Mouse (Mus musculus): ENCODE results near the gene Sf3b1. TPM values are rescaled to one million over a fixed set of nuclear protein-coding genes. Genes with fewer than 3 reads are reported as not detected.

The Sf3b1 gene
- total RNA-seq, 1 experiment = 164 TPM

GRCm38 (mm10) chr1:54935466-54935865 lies 91.8 kb downstream of the Sf3b1 start:
- in situ Hi-C loops (cut with MboI; ENCODE audit: low sequenced_read_pairs in 2 of 2, unreplicated experiment in 2 of 2) = no loop called here
- Histone ChIP-seq H3K9ac (ENCODE audit: insufficient read depth, low read depth, low read length, poor library complexity, severe bottlenecking) (no peak overlapping the region), H3K4me1 (ENCODE audit: control insufficient read depth in 2 of 2, insufficient read depth in 2 of 2, low read length in 2 of 2, poor library complexity in 1 of 2) (peaks cover 0 to 12% of the 10 kb centered on the region in 2 experiments; a peak in 3 of 4 replicates), H3K36me3 (ENCODE audit: control insufficient read depth, insufficient read depth, low read length, poor library complexity, severe bottlenecking) (no peaks in the 10 kb centered on the region), H3K27ac (ENCODE audit: insufficient read depth, low read depth, low read length, poor library complexity, severe bottlenecking) (no peak overlapping the region), H3K4me3 (ENCODE audit: insufficient read depth in 1 of 2, low read depth in 1 of 2, low read length in 2 of 2, poor library complexity in 1 of 2, severe bottlenecking in 1 of 2) (no peak overlapping the region), H3K9me3 (ENCODE audit: control insufficient read depth, insufficient read depth, low read depth, low read length) (no peaks in the 10 kb centered on the region)
- no peak for TF ChIP-seq ZNF384 (IDR thresholded peaks at IDR 0.05; ENCODE audit: low read depth, low read length)
- no peak for TF ChIP-seq MAFK (IDR thresholded peaks at IDR 0.05; ENCODE audit: insufficient read depth, low read depth, low read length)
- no peak for TF ChIP-seq CHD2 (IDR thresholded peaks at IDR 0.05; ENCODE audit: low read depth, low read length)
- no peak for TF ChIP-seq HCFC1 (IDR thresholded peaks at IDR 0.05; ENCODE audit: borderline replicate concordance, insufficient read depth, low read length)
- TF ChIP-seq ZC3H11A (IDR thresholded peaks at IDR 0.05; ENCODE audit: borderline replicate concordance, low read depth, low read length) = no peak
- no peak for DNase-seq (ENCODE audit: low read depth, low spot score)

Other genes starting within 250 kb of the Sf3b1 start
- gene Ankrd44, start 101.1 kb downstream of the Sf3b1 start, total RNA-seq (2012; rRNA removed) = 4.5 and 10.2 TPM in 2 replicates
- gene Coq10b, start 25.3 kb upstream of the Sf3b1 start, total RNA-seq (2012; rRNA removed) = 10.8 and 20.4 TPM in 2 replicates
- 592 and 697 TPM in 2 replicates for gene Hspe1, start 60.7 kb upstream of the Sf3b1 start, total RNA-seq (2012; rRNA removed)
- gene Hspd1, start 60.8 kb upstream of the Sf3b1 start, total RNA-seq (2012; rRNA removed) = 591 and 762 TPM in 2 replicates
- gene Mob4, start 103.8 kb upstream of the Sf3b1 start, total RNA-seq (2012; rRNA removed) = 27.1 and 37.0 TPM in 2 replicates
- 0.40 and 0.48 TPM in 2 replicates for gene Rftn2, start 199.3 kb upstream of the Sf3b1 start, total RNA-seq (2012; rRNA removed)
- gene Mars2, start 209.7 kb upstream of the Sf3b1 start, total RNA-seq (2012; rRNA removed) = 9.9 and 10.3 TPM in 2 replicates

All from ES-E14 (cell line).